Mouse (Mus musculus) stomach, embryonic 15.5 days (tissue): ENCODE results near the gene Cep290. TPM values are rescaled to one million over a fixed set of nuclear protein-coding genes. Genes with fewer than 3 reads are reported as not detected.
"Not testable (repeated sequence)": the region's sequence is repeated elsewhere in the genome, so short reads cannot be mapped to it uniquely, and the experiment has no call there.

Experiments used
- ATAC-seq: fragments of 200-750 bp; cut with Nextera tagmentation; 2 replicates; pipeline ENCODE4 v1.8.0; 2017; ENCODE audit warnings: low read depth, moderate number of reproducible peaks, moderate TSS enrichment; ENCODE audit not compliant: insufficient read depth, low FRiP score
- H3K27ac ChIP-seq: fragments of 300-500 bp; sonication (generic); 2 replicates; pipeline ENCODE4 v1.5.1; 2015; ENCODE audit warnings: mild to moderate bottlenecking, inconsistent platforms
- H3K27me3 ChIP-seq: fragments of 300-500 bp; sonication (generic); replicated peaks from 2 replicates; pipeline ENCODE4 v1.6.1; 2015; ENCODE audit warnings: inconsistent platforms
- H3K36me3 ChIP-seq: fragments of 300-500 bp; sonication (generic); 2 replicates; pipeline ENCODE4 v1.6.1; 2015; ENCODE audit warnings: inconsistent platforms
- H3K4me1 ChIP-seq: fragments of 300-500 bp; sonication (generic); 2 replicates; pipeline ENCODE4 v1.6.1; 2015; ENCODE audit warnings: inconsistent platforms
- H3K4me2 ChIP-seq: fragments of 300-500 bp; sonication (generic); 2 replicates; pipeline ENCODE4 v1.6.1; 2015; ENCODE audit warnings: mild to moderate bottlenecking, inconsistent platforms
- H3K4me3 ChIP-seq: fragments of 300-500 bp; sonication (generic); replicated peaks from 2 replicates; pipeline ENCODE4 v1.5.1; 2015; ENCODE audit warnings: inconsistent platforms
- H3K9ac ChIP-seq: fragments of 300-500 bp; sonication (generic); 2 replicates; pipeline ENCODE4 v1.6.1; 2015; ENCODE audit warnings: inconsistent platforms
- H3K9me3 ChIP-seq: fragments of 300-500 bp; sonication (generic); 2 replicates; pipeline ENCODE4 v1.6.1; 2016; ENCODE audit warnings: inconsistent platforms
- WGBS: fragments of 180-500 bp; shearing (Covaris S2); methylation state at CpG from one replicate; pipeline ENCODE4 v1.1.7; 2015; 5-methylcytosine and 5-hydroxymethylcytosine counted together
- polyA plus RNA-seq: library from polyadenylated mRNA; unstranded; fragments of >200 nt; fragmentation: Nextera tagmentation; extraction: Ambion mirVana; gene quantifications from 2 replicates; pipeline ENCODE4 v1.2.1, GENCODE M21; 2015

Gene Cep290
- polyA plus RNA-seq, 1 experiment from 2014 or later: 6.0 TPM

- Histone ChIP-seq H3K27me3 (no peaks in the 10 kb centered on the region), H3K4me3 (no peak overlapping the region), H3K27ac (no peak overlapping the region), H3K4me1 (no peaks in the 10 kb centered on the region), H3K9ac (no peak overlapping the region), H3K9me3 (no peaks in the 10 kb centered on the region), H3K4me2 (no peak overlapping the region), H3K36me3 (no peaks in the 10 kb centered on the region)
- 88% methylated on average over 9 of the region's 9 CpGs for WGBS
- no peak for ATAC-seq
Measured at GRCm38 (mm10) chr10:100524499-100525390, 37.4 kb downstream of the Cep290 start.

GRCm38 (mm10) chr10:100556566-100557175 is 69.3 kb downstream of the Cep290 start:
- Histone ChIP-seq H3K4me2 (no peak overlapping the region), H3K4me1 (no peaks in the 10 kb centered on the region), H3K9ac (no peak overlapping the region), H3K9me3 (no peaks in the 10 kb centered on the region), H3K36me3 (0 out of 2 replicates have a peak, but pooled peaks cover 2% of the 10 kb centered on the region), H3K4me3 (no peak overlapping the region), H3K27me3 (no peaks in the 10 kb centered on the region), H3K27ac (no peak overlapping the region)
- ATAC-seq: no peak
- 76% methylated on average over 3 of the region's 3 CpGs for WGBS

DNA sequence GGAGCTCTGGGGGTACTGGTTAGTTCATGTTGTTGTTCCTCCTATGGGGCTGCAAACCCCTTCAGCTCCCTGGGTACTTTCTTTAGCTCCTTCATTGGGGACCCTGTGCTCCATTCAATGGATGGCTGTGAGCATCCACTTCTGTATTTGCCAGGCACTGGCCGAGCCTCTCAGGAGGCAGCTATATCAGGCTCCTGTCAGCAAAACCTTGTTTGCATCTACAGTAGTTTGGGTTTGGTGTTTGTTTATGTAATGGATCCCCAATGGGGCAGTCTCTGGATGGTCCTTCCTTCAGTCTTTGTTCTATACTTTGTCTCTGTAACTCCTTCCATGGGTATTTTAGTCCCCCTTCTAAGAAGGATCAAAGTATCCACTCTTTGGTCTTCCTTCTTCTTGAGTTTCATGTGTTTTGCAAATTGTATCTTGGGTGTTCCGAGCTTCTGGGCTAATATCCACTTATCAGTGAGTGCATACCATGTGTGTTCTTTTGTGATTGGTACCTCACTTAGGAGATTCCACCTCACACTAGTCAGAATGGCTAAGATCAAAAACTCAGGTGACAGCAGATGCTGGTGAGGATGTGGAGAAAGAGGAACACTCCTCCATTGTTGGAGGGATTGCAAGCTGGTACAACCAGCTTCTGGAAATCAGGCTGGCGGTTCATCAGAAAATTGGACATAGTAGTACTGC is 73.0 kb downstream of the Cep290 start:
- 84% methylated on average over 3 of the region's 3 CpGs for WGBS
- H3K4me1 ChIP-seq, ATAC-seq, H3K36me3 ChIP-seq, H3K9ac ChIP-seq, H3K9me3 ChIP-seq, H3K4me2 ChIP-seq, H3K27me3 ChIP-seq, H3K4me3 ChIP-seq, H3K27ac ChIP-seq: not testable (repeated sequence)

- H3K27me3 ChIP-seq: no peaks in the 10 kb centered on the region
- 92% methylated on average over 3 of the region's 3 CpGs for WGBS
- ATAC-seq: no peak
- no peak overlapping the region for H3K4me3 ChIP-seq
- no peak overlapping the region for H3K27ac ChIP-seq
- no peaks in the 10 kb centered on the region for H3K4me1 ChIP-seq
- no peaks in the 10 kb centered on the region for H3K9me3 ChIP-seq
- no peaks in the 10 kb centered on the region for H3K36me3 ChIP-seq
- no peak overlapping the region for H3K4me2 ChIP-seq
- H3K9ac ChIP-seq: no peak overlapping the region
Measured at GRCm38 (mm10) chr10:100564112-100564511, 76.8 kb downstream of the Cep290 start.

DNA sequence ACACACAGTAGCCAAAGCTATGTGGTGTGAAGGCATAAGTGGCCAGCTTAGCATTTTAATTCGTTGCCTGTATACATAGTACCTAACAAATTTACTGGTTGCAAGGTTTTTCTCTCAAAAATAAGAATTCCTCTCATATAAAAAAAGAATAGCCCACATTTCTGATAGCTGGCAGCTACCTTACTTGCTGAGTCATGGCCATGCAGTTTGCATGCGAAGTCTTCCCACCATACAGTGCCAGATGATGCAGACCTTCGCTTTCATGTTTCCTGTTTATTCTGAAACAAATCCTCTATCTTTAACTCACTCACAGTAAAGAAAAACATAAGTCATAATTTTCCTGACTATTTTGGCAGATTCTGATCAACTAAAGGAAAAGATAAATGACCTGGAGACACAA is 84.3 kb downstream of the Cep290 start:
- WGBS: 85% methylated on average over 3 of the region's 3 CpGs

DNA sequence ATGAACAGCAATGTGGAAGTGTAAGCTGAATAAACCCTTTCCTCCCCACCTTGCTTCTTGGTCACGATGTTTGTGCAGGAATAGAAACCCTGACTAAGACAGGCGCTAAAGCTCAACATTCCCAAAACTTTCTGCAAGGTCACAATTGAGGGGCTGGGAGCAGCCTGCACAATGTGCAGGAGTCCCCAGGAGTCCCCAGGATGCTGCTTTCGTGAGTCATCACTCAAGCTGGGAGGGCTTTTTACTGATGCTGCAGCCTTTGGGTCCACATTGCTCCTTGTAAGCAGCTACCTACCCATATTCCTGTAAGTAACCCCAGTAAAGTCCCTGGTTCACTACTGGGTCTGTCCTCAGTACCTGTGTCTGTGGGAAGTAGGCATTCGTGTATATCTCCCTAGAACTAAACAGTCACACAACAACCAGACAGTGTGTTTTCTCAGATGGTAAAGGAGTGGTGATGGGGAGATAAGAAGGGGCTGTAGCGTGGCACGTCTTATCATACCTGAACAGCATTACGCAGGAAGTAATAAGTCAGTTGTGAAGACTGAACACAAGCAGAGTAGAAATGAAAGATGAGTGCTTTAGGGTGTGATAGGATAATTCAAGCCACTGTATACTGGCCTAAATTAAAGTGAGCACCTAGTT is 87.3 kb downstream of the Cep290 start:
- Histone ChIP-seq H3K9me3 (no peaks in the 10 kb centered on the region), H3K36me3 (peaks cover 7% of the 10 kb centered on the region; the same call in 1 of the 2 replicates), H3K27ac (no peak overlapping the region), H3K9ac (no peak overlapping the region), H3K4me3 (no peak overlapping the region), H3K4me1 (no peaks in the 10 kb centered on the region), H3K4me2 (no peak overlapping the region), H3K27me3 (no peaks in the 10 kb centered on the region)
- peak; percentile 81; the same call in 1 of the 2 replicates for ATAC-seq
- 81% methylated on average over 7 of the region's 7 CpGs for WGBS

More for the DNA sequence above, 84.3 kb downstream of the Cep290 start:
- H3K36me3 ChIP-seq: peaks cover 4% of the 10 kb centered on the region; the same call in 1 of the 2 replicates
- no peak overlapping the region for H3K4me3 ChIP-seq
- no peak overlapping the region for H3K4me2 ChIP-seq
- no peaks in the 10 kb centered on the region for H3K9me3 ChIP-seq
- H3K27me3 ChIP-seq: no peaks in the 10 kb centered on the region
- no peak overlapping the region for H3K9ac ChIP-seq
- H3K27ac ChIP-seq: no peak overlapping the region
- ATAC-seq: no peak
- H3K4me1 ChIP-seq: no peaks in the 10 kb centered on the region

DNA sequence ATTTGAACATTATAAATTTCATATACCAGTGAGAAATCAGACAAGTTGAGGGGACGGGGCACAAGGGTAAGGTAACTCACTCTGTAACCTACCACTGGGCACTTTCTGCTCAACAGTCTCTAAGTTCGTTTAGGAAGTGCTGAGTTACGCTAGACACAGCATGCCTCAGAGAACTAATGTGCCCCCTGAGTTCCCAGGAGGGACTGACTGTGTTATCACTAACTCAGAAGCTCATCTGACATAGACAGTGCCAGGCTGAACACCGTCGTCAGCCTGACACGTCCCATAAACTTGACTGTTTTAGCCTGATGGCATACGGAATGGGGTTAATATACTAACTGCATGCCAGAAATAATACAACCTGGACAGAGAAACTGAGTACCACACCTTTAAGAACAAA is 87.9 kb downstream of the Cep290 start:
- no peaks in the 10 kb centered on the region for H3K9me3 ChIP-seq
- no peak overlapping the region for H3K9ac ChIP-seq
- no peaks in the 10 kb centered on the region for H3K4me1 ChIP-seq
- ATAC-seq: no peak
- H3K27ac ChIP-seq: no peak overlapping the region
- H3K4me2 ChIP-seq: no peak overlapping the region
- 83% methylated on average over 7 of the region's 7 CpGs for WGBS
- H3K36me3 ChIP-seq: peaks cover 7% of the 10 kb centered on the region; the same call in 1 of the 2 replicates
- H3K4me3 ChIP-seq: no peak overlapping the region
- no peaks in the 10 kb centered on the region for H3K27me3 ChIP-seq

DNA sequence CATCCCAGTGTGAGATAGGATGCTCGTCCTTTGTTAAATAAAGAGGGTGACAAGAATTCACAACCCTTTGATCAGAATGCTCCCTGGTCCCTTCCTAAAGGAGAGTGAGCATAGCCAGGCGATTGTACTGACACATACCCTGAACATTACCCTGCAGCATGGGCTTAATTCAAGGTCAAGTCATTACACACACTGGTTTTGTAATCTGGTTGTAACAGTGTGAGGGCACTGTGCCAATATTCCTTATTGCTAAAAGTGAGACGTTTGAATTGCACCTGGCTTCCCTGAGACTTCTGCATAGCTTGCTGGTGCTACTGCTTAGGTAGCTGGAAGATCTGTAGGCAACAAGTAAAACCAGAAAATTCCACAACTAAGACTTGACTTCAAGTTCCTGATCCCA is 96.8 kb downstream of the Cep290 start:
- WGBS: 83% methylated on average over 3 of the region's 3 CpGs
- ATAC-seq: no peak
- no peak overlapping the region for H3K4me3 ChIP-seq
- no peak overlapping the region for H3K9ac ChIP-seq
- no peaks in the 10 kb centered on the region for H3K4me1 ChIP-seq
- no peak overlapping the region for H3K4me2 ChIP-seq
- no peaks in the 10 kb centered on the region for H3K36me3 ChIP-seq
- no peak overlapping the region for H3K27ac ChIP-seq
- no peaks in the 10 kb centered on the region for H3K27me3 ChIP-seq
- H3K9me3 ChIP-seq: no peaks in the 10 kb centered on the region

- 40% methylated on average over 7 of the region's 7 CpGs for WGBS
- no peak overlapping the region for H3K27ac ChIP-seq
- H3K4me2 ChIP-seq: peak overlapping the region; percentile 76
- H3K27me3 ChIP-seq: no peaks in the 10 kb centered on the region
- no peaks in the 10 kb centered on the region for H3K36me3 ChIP-seq
- H3K9me3 ChIP-seq: no peaks in the 10 kb centered on the region
- H3K9ac ChIP-seq: peak overlapping the region; percentile 59; the same call in 1 of the 2 replicates
- peak overlapping the region; percentile 68 for H3K4me3 ChIP-seq
- H3K4me1 ChIP-seq: no peaks in the 10 kb centered on the region
- peak; percentile 24; the same call in 1 of the 2 replicates for ATAC-seq
Measured at GRCm38 (mm10) chr10:100588524-100588923, 101.2 kb downstream of the Cep290 start.

- no peaks in the 10 kb centered on the region for H3K27me3 ChIP-seq
- peak overlapping the region; percentile 68 for H3K4me3 ChIP-seq
- H3K4me1 ChIP-seq: no peaks in the 10 kb centered on the region
- no peak overlapping the region for H3K27ac ChIP-seq
- H3K4me2 ChIP-seq: peak overlapping the region; percentile 76
- H3K36me3 ChIP-seq: no peaks in the 10 kb centered on the region
- WGBS: under 1% methylated on average over 31 of the region's 31 CpGs
- peak; percentile 99 for ATAC-seq
- H3K9me3 ChIP-seq: no peaks in the 10 kb centered on the region
- peak overlapping the region; percentile 59; the same call in 1 of the 2 replicates for H3K9ac ChIP-seq
Measured at GRCm38 (mm10) chr10:100588932-100589388, 101.6 kb downstream of the Cep290 start.

DNA sequence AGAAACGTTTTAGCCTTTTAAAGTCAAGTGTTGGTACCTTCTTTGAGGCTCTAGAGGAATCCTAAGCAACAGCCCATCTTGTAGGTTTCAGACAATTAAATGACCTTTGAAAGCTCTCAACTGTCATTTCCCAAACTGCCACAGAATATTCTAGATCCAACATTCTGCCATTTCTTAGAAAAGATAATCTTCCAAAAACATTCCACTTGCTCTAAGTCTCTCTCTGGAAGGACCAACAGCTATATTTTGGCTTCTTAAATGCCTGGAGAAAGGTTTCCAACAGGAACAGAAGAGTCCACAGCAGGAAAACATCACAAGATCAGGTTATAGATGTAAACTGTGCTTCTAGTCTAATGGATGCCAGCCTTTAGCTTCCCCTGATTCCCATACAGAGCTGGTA is 103.0 kb downstream of the Cep290 start, which contains the start of the genes 4930430F08Rik and 1700017N19Rik:
4930430F08Rik (minus strand) TSS at position 101 of the 400 bp plus-strand sequence.
1700017N19Rik (plus strand) TSS at position 162 of the 400 bp plus-strand sequence.
- H3K4me2 ChIP-seq: peak within 1 kb of the TSS; percentile 76; the same call in 1 of the 2 replicates
- no peaks in the 10 kb centered on the region for H3K36me3 ChIP-seq
- no peaks in the 10 kb centered on the region for H3K4me1 ChIP-seq
- 68% methylated on average over 1 of the region's 1 CpGs for WGBS
- H3K9ac ChIP-seq: no peak within 1 kb of the TSS
- H3K27me3 ChIP-seq: no peaks in the 10 kb centered on the region
- H3K27ac ChIP-seq: no peak within 1 kb of the TSS
- ATAC-seq: no peak
- H3K4me3 ChIP-seq: peak within 1 kb of the TSS; percentile 68
- no peaks in the 10 kb centered on the region for H3K9me3 ChIP-seq
